Mouse (Mus musculus) MEL (cell line): ENCODE data around the gene Ggnbp2. TPM values are rescaled to one million over a fixed set of nuclear protein-coding genes. Genes with fewer than 3 reads are reported as not detected.
"Not testable (repeated sequence)": the region's sequence is repeated elsewhere in the genome, so short reads cannot be mapped to it uniquely, and the experiment has no call there.

Experiments
- DNase-seq: peaks from one replicate; pipeline ENCODE4 v3.0.0; 2011; ENCODE audit warnings: low read depth, low spot score
- H3K27ac ChIP-seq: 2 replicates; pipeline ENCODE4 v1.5.1; 2012; ENCODE audit warnings: low read depth, mild to moderate bottlenecking, control low read depth, low read length, moderate library complexity; ENCODE audit not compliant: control insufficient read depth
- H3K27me3 ChIP-seq, 2 experiments: fragments of 150-350 bp in 1 of 2; sonication (generic) in 1 of 2; 2 replicates each; pipeline ENCODE4 v1.6.1; 2012; ENCODE audit warnings: low read length in 2 of 2, mild to moderate bottlenecking in 2 of 2, improper control_type of control experiment in 1 of 2, moderate library complexity in 1 of 2; ENCODE audit not compliant: insufficient read depth in 2 of 2, control insufficient read depth in 1 of 2
- H3K36me3 ChIP-seq, 2 experiments: 2 replicates each; pipeline ENCODE4 v1.6.1; 2012 to 2014; ENCODE audit warnings: low read length in 2 of 2, improper control_type of control experiment in 1 of 2, inconsistent platforms in 1 of 2, mild to moderate bottlenecking in 1 of 2; ENCODE audit not compliant: insufficient read depth in 2 of 2, control insufficient read depth in 1 of 2
- H3K4me1 ChIP-seq, 2 experiments: fragments of 150-350 bp in 1 of 2; sonication (generic) in 1 of 2; 2 replicates each; pipeline ENCODE4 v1.6.1; 2012; ENCODE audit warnings: low read length in 2 of 2, improper control_type of control experiment in 1 of 2, mild to moderate bottlenecking in 1 of 2; ENCODE audit not compliant: insufficient read depth in 2 of 2, control insufficient read depth in 1 of 2
- H3K4me3 ChIP-seq, 2 experiments: fragments of 150-350 bp in 1 of 2; sonication (generic) in 1 of 2; 2 replicates each; pipeline ENCODE4 v1.5.1; 2012; ENCODE audit warnings: low read depth in 2 of 2, low read length in 2 of 2, mild to moderate bottlenecking in 2 of 2, moderate library complexity in 2 of 2, control low read depth in 1 of 2, improper control_type of control experiment in 1 of 2; ENCODE audit not compliant: control insufficient read depth in 1 of 2, insufficient read depth in 1 of 2
- H3K79me2 ChIP-seq: 2 replicates; pipeline ENCODE4 v1.6.1; 2012; ENCODE audit warnings: mild to moderate bottlenecking, low read length, moderate library complexity; ENCODE audit not compliant: control insufficient read depth, poor library complexity, insufficient read depth
- H3K9ac ChIP-seq: 2 replicates; pipeline ENCODE4 v1.6.1; 2012; ENCODE audit warnings: low read depth, mild to moderate bottlenecking, control low read depth, low read length, moderate library complexity; ENCODE audit not compliant: control insufficient read depth, poor library complexity, severe bottlenecking
- H3K9me3 ChIP-seq: fragments of 150-350 bp; sonication (generic); replicated peaks from 2 replicates; pipeline ENCODE4 v1.6.1; 2012; ENCODE audit warnings: mild to moderate bottlenecking, low read length, improper control_type of control experiment, moderate library complexity; ENCODE audit not compliant: insufficient read depth
- BHLHE40 ChIP-seq: IDR thresholded peaks from 2 replicates; pipeline ENCODE4 v1.6.1; 2012; ENCODE audit warnings: low read depth, mild to moderate bottlenecking, inconsistent platforms, low read length, improper control_type of control experiment, borderline replicate concordance
- CHD1 ChIP-seq: IDR thresholded peaks from 2 replicates; pipeline ENCODE4 v1.6.1; 2012; ENCODE audit warnings: low read depth, mild to moderate bottlenecking, inconsistent platforms, low read length, improper control_type of control experiment
- CHD2 ChIP-seq: IDR thresholded peaks from 2 replicates; pipeline ENCODE4 v1.6.1; 2011; ENCODE audit warnings: low read length, improper control_type of control experiment
- E2F4 ChIP-seq: IDR thresholded peaks from 2 replicates; pipeline ENCODE4 v1.6.1; 2011; ENCODE audit warnings: low read depth, low read length, improper control_type of control experiment, borderline replicate concordance
- ELF1 ChIP-seq: IDR thresholded peaks from 2 replicates; pipeline ENCODE4 v1.6.1; 2014; ENCODE audit warnings: low read depth, mild to moderate bottlenecking, inconsistent platforms, low read length, improper control_type of control experiment, moderate library complexity
- EP300 ChIP-seq, 2 experiments: IDR thresholded peaks; 2 replicates each; pipeline ENCODE4 v1.6.1; 2011; ENCODE audit warnings: improper control_type of control experiment in 2 of 2, low read length in 2 of 2, low read depth in 1 of 2, mild to moderate bottlenecking in 1 of 2
- ETS1 ChIP-seq: IDR thresholded peaks from 2 replicates; pipeline ENCODE4 v1.6.1; 2012; ENCODE audit warnings: low read depth, mild to moderate bottlenecking, inconsistent platforms, low read length, improper control_type of control experiment, moderate library complexity
- GABPA ChIP-seq: IDR thresholded peaks from 2 replicates; pipeline ENCODE4 v1.6.1; 2012; ENCODE audit warnings: low read depth, mild to moderate bottlenecking, inconsistent platforms, low read length, improper control_type of control experiment, moderate library complexity
- GATA1 ChIP-seq: IDR thresholded peaks from 2 replicates; pipeline ENCODE4 v1.6.1; 2011; ENCODE audit warnings: low read depth, low read length, improper control_type of control experiment
- JUND ChIP-seq: IDR thresholded peaks from 2 replicates; pipeline ENCODE4 v1.6.1; 2011; ENCODE audit warnings: low read depth, mild to moderate bottlenecking, improper control_type of control experiment, low read length
- KAT2A ChIP-seq: conservative IDR thresholded peaks from 2 replicates; pipeline ENCODE4 v1.6.1; 2012; ENCODE audit warnings: low read depth, low read length, improper control_type of control experiment, inconsistent platforms
- MAX ChIP-seq: IDR thresholded peaks from 2 replicates; pipeline ENCODE4 v1.6.1; 2011; ENCODE audit warnings: low read length, improper control_type of control experiment
- MAZ ChIP-seq: IDR thresholded peaks from 2 replicates; pipeline ENCODE4 v1.6.1; 2012; ENCODE audit warnings: low read depth, mild to moderate bottlenecking, inconsistent platforms, low read length, improper control_type of control experiment
- MEF2A ChIP-seq: IDR thresholded peaks from 2 replicates; pipeline ENCODE4 v1.6.1; 2014; ENCODE audit warnings: low read depth, mild to moderate bottlenecking, inconsistent platforms, low read length, improper control_type of control experiment; ENCODE audit not compliant: poor library complexity, insufficient replicate concordance, severe bottlenecking; ENCODE audit errors: extremely low read depth
- MXI1 ChIP-seq: IDR thresholded peaks from 2 replicates; pipeline ENCODE4 v1.6.1; 2011; ENCODE audit warnings: mild to moderate bottlenecking, low read depth, low read length, improper control_type of control experiment
- MYC ChIP-seq: IDR thresholded peaks from 2 replicates; pipeline ENCODE4 v1.6.1; 2011; ENCODE audit warnings: low read depth, mild to moderate bottlenecking, low read length, improper control_type of control experiment, moderate library complexity
- NELFE ChIP-seq: IDR thresholded peaks from 2 replicates; pipeline ENCODE4 v1.6.1; 2011; ENCODE audit warnings: low read depth, low read length, improper control_type of control experiment
- NRF1 ChIP-seq: IDR thresholded peaks from 2 replicates; pipeline ENCODE4 v1.6.1; 2014; ENCODE audit warnings: low read depth, mild to moderate bottlenecking, inconsistent platforms, low read length, improper control_type of control experiment, moderate library complexity; ENCODE audit not compliant: poor library complexity, insufficient read depth, severe bottlenecking
- POLR2AphosphoS2 ChIP-seq: IDR thresholded peaks from 2 replicates; pipeline ENCODE4 v1.6.1; 2011; ENCODE audit warnings: low read length, improper control_type of control experiment
- RAD21 ChIP-seq: IDR thresholded peaks from 2 replicates; pipeline ENCODE4 v1.6.1; 2011; ENCODE audit warnings: mild to moderate bottlenecking, low read depth, low read length, improper control_type of control experiment
- SIN3A ChIP-seq: IDR thresholded peaks from 2 replicates; pipeline ENCODE4 v1.6.1; 2012; ENCODE audit warnings: low read length, improper control_type of control experiment, inconsistent platforms
- SMC3 ChIP-seq: IDR thresholded peaks from 2 replicates; pipeline ENCODE4 v1.6.1; 2011; ENCODE audit warnings: low read depth, low read length, improper control_type of control experiment
- TBP ChIP-seq: IDR thresholded peaks from 2 replicates; pipeline ENCODE4 v1.8.0; 2011; ENCODE audit warnings: low read depth, low read length, improper control_type of control experiment
- TCF12 ChIP-seq: IDR thresholded peaks from 2 replicates; pipeline ENCODE4 v1.6.1; 2014; ENCODE audit warnings: low read depth, mild to moderate bottlenecking, inconsistent platforms, low read length, improper control_type of control experiment, moderate library complexity
- USF1 ChIP-seq: IDR thresholded peaks from 2 replicates; pipeline ENCODE4 v1.6.1; 2014; ENCODE audit warnings: low read depth, mild to moderate bottlenecking, inconsistent platforms, low read length, improper control_type of control experiment, moderate library complexity
- ZC3H11A ChIP-seq: IDR thresholded peaks from 2 replicates; pipeline ENCODE4 v1.6.1; 2012; ENCODE audit warnings: low read depth, mild to moderate bottlenecking, inconsistent platforms, low read length, improper control_type of control experiment
- ZKSCAN1 ChIP-seq: IDR thresholded peaks from 2 replicates; pipeline ENCODE4 v1.6.1; 2012; ENCODE audit warnings: low read depth, mild to moderate bottlenecking, inconsistent platforms, low read length, improper control_type of control experiment, moderate library complexity
- ZMIZ1 ChIP-seq: IDR thresholded peaks from 2 replicates; pipeline ENCODE4 v1.6.1; 2012; ENCODE audit warnings: low read depth, mild to moderate bottlenecking, inconsistent platforms, low read length, improper control_type of control experiment, moderate library complexity
- ZNF384 ChIP-seq: IDR thresholded peaks from 2 replicates; pipeline ENCODE4 v1.6.1; 2012; ENCODE audit warnings: low read depth, mild to moderate bottlenecking, inconsistent platforms, low read length, improper control_type of control experiment
- polyA plus RNA-seq, 2 experiments: library from polyadenylated mRNA; stranded (reverse) in 1 of 2; unstranded in 1 of 2; fragments of >175 nt in 1 of 2; fragments of >200 nt in 1 of 2; gene quantifications; 2 replicates each; pipeline versions ENCODE4 v1.2.1 to v1.2.4; 2012; ENCODE audit warnings: low replicate concordance in 2 of 2, low read depth in 1 of 2; ENCODE audit not compliant: insufficient read length in 2 of 2, insufficient read depth in 1 of 2, missing spikeins in 1 of 2
- total RNA-seq: library from RNA; depleted of rRNA; stranded (reverse); fragments of 300-350 nt; gene quantifications from 2 replicates; pipeline ENCODE4 v1.2.3, GENCODE M21; 2012

Gene Ggnbp2
- total and polyA plus RNA-seq, 3 experiments, result 55.4 to 89.6 (median 83.0) TPM

GRCm38 (mm10) chr11:84876020-84876419, 5.4 kb upstream of the Ggnbp2 start:
- H3K4me1 ChIP-seq, result peaks cover 12 to 13% of the 10 kb centered on the region in 2 experiments
- TF ChIP-seq ZNF384, result peak; percentile 51; the same call in 1 of the 2 replicates
- TF ChIP-seq, all 39 proteins: peak for 1; not testable (repeated sequence) for 38

GRCm38 (mm10) chr11:84873042-84873833, 2.6 kb upstream of the Ggnbp2 start:
- Histone ChIP-seq H3K79me2 (peaks cover 27% of the 10 kb centered on the region), H3K27ac (peak overlapping the region; percentile 63), H3K9me3 (no peaks in the 10 kb centered on the region), H3K9ac (peak overlapping the region; percentile 54), H3K4me3 (peak overlapping the region in 1 of 2 experiments; percentile 23; a peak in 2 of 4 replicates), H3K4me1 (peaks cover 3 to 12% of the 10 kb centered on the region in 2 experiments; a peak in 3 of 4 replicates), H3K27me3 (no peaks in the 10 kb centered on the region), H3K36me3 (peaks cover 0 to 23% of the 10 kb centered on the region in 2 experiments; a peak in 2 of 4 replicates)
- DNase-seq, result peak; percentile 87
- no peak for TF ChIP-seq USF1
- TF ChIP-seq ZNF384, result peak; percentile 98
- no peak for TF ChIP-seq MEF2A
- no peak for TF ChIP-seq ZMIZ1
- peak; percentile 15; the same call in 1 of the 2 replicates for TF ChIP-seq CHD2
- peak; percentile 89 for TF ChIP-seq TCF12
- peak; percentile 92 to 94; a peak in 3 of 4 replicates for TF ChIP-seq EP300 (IDR thresholded peaks at IDR 0.05; ENCODE audit: low read depth in 1 of 2, low read length in 2 of 2)
- no peak for TF ChIP-seq MAX
- TF ChIP-seq SMC3, result no peak
- 0 out of 2 replicates have a peak, but pooled peaks have one; percentile 6 for TF ChIP-seq ZC3H11A
- TF ChIP-seq POLR2AphosphoS2, result 0 out of 2 replicates have a peak, but pooled peaks have one; percentile 57
- TF ChIP-seq BHLHE40, result no peak; the same call in 1 of the 2 replicates
- TF ChIP-seq MAZ, result no peak
- peak; percentile 47; the same call in 1 of the 2 replicates for TF ChIP-seq ZKSCAN1
- no peak; the same call in 1 of the 2 replicates for TF ChIP-seq RAD21
- no peak for TF ChIP-seq E2F4
- TF ChIP-seq CHD1, result no peak
- 0 out of 2 replicates have a peak, but pooled peaks have one; percentile 12 for TF ChIP-seq TBP
- peak; percentile 93 for TF ChIP-seq GATA1
- no peak for TF ChIP-seq NRF1
- no peak for TF ChIP-seq NELFE
- peak; percentile 77 for TF ChIP-seq SIN3A
- TF ChIP-seq JUND, result no peak
- TF ChIP-seq ELF1, result 0 out of 2 replicates have a peak, but pooled peaks have one; percentile 10
- peak; percentile 95 for TF ChIP-seq ETS1
- 0 out of 2 replicates have a peak, but pooled peaks have one; percentile 16 for TF ChIP-seq MXI1
- TF ChIP-seq MYC, result peak; percentile 83
- TF ChIP-seq KAT2A, result no peak; the same call in 1 of the 2 replicates
- peak; percentile 92 for TF ChIP-seq GABPA

More at GRCm38 (mm10) chr11:84876020-84876419, 5.4 kb upstream of the Ggnbp2 start:
- H3K36me3 ChIP-seq, result peaks cover 0 to 22% of the 10 kb centered on the region in 2 experiments; a peak in 2 of 4 replicates
- H3K79me2 ChIP-seq, result peaks cover 19% of the 10 kb centered on the region
- H3K9ac ChIP-seq, DNase-seq, H3K27ac ChIP-seq, H3K4me3 ChIP-seq, H3K27me3 ChIP-seq, H3K9me3 ChIP-seq: not testable (repeated sequence)
